Mouse (Mus musculus) large intestine, adult 2 months (tissue): ENCODE measurements around the gene Cry1. TPM values are rescaled to one million over a fixed set of nuclear protein-coding genes. Genes with fewer than 3 reads are reported as not detected.
A peak's percentile ranks its signal among the peaks of the same experiment; 100 is the strongest.

Experiments used
- DNase-seq: peaks from one replicate; pipeline ENCODE4 v3.0.0-alpha.2; 2012; ENCODE audit warnings: low read depth, low spot score
- WGBS: fragments of 180-500 bp; shearing (Covaris S2); methylation state at CpG from one replicate; pipeline ENCODE4 v1.1.7; 2018; 5-methylcytosine and 5-hydroxymethylcytosine counted together
- polyA plus RNA-seq: library from polyadenylated mRNA; depleted of rRNA; stranded (reverse); fragments of >200 nt; gene quantifications from 2 replicates; pipeline ENCODE4 v1.2.3, GENCODE M21; 2012; rRNA removed

Gene Cry1
- polyA plus RNA-seq = 6.2 and 6.3 TPM in 2 replicates

DNA sequence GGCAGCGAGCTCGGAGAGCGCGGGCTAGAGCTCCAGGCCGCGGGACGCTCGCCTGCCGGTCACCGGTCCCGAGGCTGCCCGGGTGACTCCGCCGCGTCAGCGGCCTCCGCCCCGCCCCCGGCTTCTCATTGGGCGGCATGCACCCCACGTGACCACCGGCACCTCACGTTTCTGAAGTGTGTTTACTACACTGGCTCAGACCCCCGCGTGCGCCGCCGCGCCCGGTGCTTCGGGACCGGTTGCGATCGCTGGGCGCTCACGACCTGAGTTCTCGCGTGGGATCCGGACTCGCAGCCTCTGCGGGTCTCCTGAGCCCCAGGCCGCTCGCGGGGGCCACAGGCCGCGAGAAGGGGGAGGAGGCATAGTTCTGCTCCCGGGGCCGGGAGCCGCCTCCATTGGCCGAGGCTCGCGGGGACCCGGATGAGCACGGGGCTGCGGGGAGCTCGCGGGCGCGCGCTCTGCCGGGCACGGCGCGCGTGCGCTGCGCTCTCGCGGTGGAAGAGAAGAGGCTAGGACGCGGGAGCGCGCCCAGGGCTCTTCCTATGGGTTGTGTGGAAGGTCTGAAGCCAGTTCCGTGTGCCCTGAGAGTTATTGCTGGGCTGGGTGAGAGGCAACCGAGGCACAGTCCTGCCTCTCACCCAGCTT, at the start of gene Cry1:
Cry1 (minus strand) TSS at position 101 of the 645 bp plus-strand sequence.
- WGBS = 1% methylated on average over 74 of the region's 75 CpGs

DNA sequence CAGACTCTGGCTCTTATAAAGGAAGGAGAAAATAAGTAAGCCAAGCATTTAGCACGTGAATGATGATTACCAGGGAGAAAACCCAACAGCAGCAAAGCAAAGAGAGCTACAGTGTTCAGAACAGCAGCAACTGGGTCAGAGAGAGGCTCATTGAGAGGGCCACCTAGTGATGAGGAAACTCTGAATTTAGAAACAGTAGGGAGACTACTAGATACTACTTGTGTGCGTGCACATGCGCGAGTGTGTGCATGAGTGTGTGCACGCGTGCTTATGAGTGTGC, 36.8 kb upstream of the Cry1 start:
- WGBS = 83% methylated on average over 6 of the region's 6 CpGs

More for the DNA sequence above, at the start of gene Cry1:
- peak; percentile 76 for DNase-seq

DNA sequence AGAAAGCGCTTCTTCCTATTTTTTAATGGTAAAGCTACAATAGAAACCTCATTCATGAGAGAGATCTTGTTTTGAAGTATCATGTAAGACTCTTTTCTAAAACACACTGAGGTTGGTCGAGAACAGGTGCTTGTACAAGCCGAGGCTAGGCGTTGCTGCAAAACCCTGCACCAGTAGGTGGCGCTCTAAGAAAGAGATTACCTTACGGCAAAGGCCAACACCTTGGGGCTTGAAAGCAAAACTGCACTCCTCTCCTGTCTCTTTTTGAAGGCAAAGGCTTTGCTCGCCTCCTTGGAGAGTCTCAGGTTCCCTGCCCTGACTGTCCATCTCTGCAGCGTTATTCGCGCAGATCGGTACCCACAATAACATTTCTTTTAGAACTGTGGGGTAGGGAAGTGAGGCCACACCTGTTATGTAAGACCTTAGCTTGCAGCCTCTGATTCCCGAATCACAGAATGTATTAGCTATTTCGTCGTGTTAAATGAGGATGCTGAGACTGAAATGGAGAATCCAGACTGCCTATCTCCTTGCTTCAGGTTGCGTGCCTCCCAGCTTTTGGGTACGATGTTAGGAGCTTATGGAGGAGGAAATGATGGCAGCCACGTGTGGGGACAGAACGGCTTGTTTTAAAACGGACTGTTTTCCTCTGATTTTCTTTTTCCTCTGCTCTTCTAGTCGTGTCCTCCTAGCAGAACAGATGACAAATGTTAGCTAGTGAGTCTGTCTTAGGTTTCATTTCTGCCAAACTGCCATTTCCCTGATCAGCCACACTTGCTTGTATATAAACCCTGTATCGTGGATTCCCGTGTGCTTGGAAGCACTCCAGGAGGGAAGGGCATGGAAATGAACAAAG, 36.3 kb upstream of the Cry1 start:
- 21% methylated on average over 22 of the region's 22 CpGs for WGBS
- DNase-seq = peak; percentile 69

More for the DNA sequence above, 36.8 kb upstream of the Cry1 start:
- DNase-seq = peak; percentile 0

DNA sequence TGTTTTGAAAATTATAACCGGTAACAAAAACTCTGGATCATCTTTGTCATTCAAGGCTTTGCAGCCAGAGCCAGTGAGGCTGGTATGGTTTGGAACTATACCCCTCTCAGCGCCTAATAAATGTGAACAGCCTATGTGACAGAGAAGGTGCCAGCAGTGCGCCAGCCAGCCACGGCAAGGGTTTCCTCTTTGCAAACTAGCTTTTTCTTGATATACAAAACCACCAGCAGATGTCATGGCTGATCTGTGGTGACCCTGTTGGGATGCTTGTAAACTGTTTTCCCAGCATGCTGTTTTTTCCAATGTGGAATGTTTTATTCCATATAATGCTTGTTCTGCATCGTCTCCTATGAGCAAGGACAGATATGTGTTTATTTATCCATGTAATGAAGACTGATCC, 30.0 kb upstream of the Cry1 start:
- no peak for DNase-seq
- WGBS = 72% methylated on average over 5 of the region's 5 CpGs

DNA sequence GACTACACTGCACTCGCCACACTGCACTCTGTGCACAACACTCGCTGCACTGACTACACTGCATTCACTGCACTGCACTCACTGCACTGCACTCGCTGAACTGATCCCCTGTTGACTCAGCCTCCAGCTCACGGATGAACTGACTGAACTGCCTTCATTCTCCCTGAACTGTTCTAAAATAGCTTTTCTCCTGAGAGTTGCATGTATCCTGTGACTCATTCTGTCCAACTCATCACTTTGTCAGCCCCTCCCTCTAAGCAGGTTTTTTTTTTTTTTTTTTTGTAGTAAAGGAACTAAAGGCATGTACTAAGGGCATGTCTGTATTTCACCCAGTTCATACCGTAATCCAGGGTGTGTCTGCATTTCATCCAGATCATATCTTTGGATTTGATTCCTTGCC, 26.8 kb upstream of the Cry1 start:
- no peak for DNase-seq
- WGBS = 88% methylated on average over 5 of the region's 5 CpGs

DNA sequence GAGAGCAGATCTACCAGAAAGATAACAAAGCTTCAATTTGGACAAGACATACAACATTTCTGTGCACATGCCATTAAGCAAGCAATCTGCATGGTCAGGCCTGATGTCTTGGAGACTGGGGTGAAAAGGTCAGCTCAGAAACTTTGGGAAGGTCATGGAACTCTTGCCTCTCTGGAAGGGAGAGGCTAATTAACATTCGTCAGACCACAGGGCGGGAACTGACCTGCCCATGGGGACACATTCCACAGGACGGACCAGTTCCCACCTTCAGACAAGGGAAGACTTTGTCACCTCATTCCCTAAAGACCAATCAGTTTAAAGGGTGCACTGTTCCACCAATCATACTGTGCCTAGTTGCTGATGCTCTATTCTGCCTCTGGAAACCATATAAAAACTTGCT, 25.3 kb upstream of the Cry1 start:
- WGBS = 80% methylated on average over 3 of the region's 3 CpGs
- no peak for DNase-seq

DNA sequence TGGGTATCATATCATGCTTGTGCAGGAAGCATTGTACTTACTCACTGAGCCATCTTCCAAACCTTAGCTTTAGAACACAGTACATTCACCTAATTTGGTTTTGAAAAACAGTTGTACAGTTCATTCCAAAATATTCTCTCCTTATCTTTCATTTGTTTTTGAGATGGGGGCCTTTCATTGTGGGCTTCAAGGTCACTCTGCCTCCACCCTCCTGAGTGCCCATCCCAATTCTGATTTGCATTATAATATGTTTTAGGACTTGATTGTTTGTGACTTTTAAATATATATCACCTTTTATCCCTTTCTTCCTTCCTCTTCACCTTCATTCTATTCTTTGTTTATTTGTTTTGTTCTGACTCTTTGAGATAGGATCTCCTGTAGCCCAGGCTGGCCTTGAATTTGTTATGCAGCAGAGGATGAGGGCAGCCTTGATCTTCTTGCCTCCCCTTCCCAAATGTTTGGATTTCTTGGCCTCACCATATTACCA, 24.3 kb upstream of the Cry1 start:
- DNase-seq = no peak

DNA sequence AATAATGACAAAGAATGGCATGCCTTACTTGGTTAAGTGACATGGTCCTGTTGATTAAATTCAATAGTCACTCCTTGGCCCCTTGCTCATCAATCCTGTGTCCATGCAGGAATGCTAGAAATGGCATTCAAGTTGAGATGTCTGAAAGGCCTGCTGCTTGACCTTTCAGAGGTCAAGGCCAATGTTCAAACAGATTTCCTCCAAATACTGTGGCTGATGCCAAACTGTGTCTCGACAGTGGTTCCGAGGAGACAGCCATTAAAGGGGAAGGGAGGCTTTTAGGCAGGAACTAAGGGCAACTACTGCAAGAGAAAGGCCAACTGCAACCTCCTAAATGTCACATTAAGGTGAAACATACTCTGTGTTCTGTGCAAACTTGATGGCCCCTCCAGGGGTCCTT, 20.5 kb upstream of the Cry1 start:
- DNase-seq = no peak
- 50% methylated on average over 2 of the region's 2 CpGs for WGBS

DNA sequence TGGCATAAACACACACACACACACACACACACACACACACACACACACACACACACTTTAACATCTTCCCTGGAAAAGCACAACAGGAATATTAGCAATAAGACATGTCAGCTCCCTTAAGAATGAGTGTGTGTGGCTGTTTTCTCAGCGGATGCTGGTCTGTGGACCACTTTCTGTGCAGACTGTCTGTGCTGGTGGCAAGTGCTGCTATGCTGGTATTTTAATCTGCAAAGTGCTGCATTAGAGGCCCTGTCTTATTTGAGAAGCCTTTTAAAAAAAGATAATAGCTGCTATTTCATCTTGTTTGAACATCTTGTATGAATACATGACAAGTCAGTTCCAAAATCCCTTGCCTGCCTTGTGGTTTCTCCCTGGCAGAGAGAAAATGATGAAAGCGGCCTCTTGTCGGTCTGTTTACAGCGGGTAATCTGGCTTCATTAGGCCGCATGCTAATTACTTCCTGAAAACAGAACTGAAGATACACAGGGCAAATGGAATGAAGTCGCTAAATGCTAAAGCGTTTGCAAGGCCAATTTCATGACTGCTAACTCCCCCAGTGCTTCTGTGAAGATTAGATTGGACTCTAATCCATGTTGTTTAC, 19.5 kb upstream of the Cry1 start:
- no peak for DNase-seq
- WGBS = 50% methylated on average over 7 of the region's 7 CpGs

DNA sequence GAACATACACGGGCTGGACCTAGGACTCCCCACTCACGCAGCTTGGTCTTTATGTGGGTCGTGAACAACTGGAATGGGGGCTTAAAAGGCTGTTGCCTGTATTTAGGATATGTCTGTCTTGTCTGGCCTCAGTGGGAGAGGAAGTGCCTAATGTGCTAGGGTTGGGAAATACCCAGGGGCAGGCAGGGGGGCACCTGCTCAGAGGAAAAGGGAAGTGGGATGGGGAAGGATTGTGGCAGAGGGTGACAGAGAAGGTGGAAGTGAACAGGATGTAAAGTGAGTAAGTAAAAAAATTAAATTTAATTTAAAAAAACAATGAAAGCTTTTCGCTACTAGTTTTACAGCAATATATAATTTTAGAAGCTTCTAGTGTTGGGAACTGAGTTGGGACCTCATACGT, 9.7 kb upstream of the Cry1 start:
- DNase-seq = no peak
- 82% methylated on average over 5 of the region's 5 CpGs for WGBS

DNA sequence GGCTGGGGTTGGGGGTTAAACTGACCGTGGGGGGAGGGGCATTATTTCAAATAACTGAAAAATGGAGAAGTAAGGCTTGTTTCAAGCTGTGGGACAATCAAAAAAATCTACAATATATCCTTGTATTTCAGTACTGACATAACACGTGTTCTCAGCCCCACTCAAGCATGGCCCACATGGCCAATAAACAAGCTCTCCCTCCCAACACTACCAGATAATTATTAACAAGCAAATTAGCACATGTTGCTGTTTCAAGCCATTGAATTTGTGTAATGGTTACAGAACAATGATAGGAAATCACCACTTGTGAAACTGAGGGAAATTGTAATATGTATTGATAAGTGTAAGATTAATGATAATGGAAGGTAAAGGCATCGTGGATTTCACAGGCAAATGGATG, 8.5 kb upstream of the Cry1 start:
- no peak for DNase-seq
- WGBS = 65% methylated on average over 3 of the region's 3 CpGs

DNA sequence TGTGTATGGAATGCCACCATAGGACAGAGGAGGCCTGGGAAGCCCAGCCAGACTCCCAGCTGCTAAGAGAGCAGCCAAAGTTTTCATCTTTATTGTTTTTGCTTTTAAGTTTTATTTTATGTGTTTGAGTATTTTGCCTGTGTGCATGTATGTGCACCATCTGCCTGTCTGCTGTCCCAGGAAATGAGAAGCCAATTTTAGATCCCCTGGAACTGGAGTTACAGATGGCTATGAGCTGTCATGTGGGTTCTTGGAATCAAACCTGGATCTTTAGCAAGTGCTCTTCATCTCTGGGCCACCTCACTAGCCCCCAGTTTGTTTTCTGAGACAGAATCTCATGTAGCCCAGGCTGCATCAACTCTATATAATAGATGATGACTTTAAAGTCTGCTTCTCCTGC, 5.8 kb upstream of the Cry1 start:
- no peak for DNase-seq

DNA sequence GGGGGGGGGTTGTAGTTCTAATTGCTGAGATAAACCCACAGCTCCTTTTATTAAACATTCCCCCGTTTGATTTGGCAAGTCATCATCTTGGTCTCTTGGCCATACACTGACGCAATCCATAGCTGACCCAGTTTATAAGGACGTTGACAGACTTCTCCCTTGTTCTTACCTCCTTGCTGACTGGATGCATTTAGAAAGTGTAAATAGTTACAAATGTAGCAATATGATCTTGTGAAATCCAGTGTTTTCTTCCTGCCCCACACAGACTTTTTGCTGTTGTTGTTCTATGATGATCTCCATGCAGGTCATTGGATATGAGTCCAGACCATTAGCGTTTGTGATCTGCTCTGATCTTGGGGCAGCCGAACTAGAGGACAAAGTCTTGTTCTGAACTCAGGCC, 5.1 kb upstream of the Cry1 start:
- DNase-seq = no peak
- 61% methylated on average over 5 of the region's 5 CpGs for WGBS

DNA sequence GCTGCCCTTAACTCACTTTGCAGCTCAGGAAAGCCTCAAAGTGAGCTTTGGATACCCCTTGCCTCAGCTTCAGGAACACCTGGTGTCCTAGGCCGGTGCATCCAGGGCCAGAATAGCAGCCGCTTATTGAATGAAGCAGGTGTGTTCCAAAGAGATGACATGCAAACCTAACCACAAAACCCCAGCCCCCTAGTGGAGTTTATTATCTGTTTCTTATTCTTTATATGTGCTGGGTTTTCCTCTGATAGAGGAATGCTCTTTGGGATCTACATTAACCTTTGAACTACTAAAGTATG, 1.6 kb upstream of the Cry1 start:
- WGBS = 95% methylated on average over 2 of the region's 2 CpGs
- DNase-seq = no peak

DNA sequence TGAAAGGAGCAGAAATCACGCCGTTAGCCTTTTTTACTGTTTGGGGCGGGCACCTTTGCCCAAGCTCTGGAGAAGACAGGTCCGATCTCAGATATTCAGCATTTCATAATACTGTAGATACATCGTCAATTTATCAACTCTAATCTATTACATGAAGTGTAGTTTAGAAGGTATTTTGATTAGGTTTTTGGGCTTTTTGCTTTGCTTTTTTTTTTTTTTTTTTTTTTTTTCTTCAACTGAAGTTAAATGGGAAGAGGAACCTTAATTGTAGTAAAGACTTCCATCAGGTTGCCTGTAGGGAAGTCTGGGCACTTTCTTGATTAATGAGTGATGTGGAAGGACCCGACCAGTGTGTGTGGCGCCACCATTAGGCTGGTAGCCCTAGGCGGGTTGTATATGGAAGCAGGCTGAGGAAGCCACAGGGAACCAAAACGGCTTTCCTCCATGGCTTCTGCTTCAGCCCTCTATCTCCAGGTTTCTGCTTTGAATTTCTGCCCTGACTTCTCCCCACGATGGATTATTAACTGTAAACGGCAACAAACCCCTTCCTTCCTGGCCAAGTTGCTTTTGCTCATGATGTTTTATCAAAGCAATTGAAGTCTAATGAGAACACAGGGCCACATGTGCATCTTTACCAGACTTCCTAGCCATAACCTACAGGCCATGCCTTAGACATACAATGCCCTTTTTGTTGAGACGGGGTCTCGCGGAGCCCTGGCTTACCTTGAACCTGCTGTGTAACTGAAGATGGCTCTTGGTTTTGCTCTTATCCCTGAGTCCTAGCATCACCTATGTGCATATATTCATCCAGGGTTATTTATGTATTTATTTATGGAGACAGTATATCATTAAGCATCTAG, 1.0 kb upstream of the Cry1 start:
- 25% methylated on average over 14 of the region's 14 CpGs for WGBS
- DNase-seq = no peak

DNA sequence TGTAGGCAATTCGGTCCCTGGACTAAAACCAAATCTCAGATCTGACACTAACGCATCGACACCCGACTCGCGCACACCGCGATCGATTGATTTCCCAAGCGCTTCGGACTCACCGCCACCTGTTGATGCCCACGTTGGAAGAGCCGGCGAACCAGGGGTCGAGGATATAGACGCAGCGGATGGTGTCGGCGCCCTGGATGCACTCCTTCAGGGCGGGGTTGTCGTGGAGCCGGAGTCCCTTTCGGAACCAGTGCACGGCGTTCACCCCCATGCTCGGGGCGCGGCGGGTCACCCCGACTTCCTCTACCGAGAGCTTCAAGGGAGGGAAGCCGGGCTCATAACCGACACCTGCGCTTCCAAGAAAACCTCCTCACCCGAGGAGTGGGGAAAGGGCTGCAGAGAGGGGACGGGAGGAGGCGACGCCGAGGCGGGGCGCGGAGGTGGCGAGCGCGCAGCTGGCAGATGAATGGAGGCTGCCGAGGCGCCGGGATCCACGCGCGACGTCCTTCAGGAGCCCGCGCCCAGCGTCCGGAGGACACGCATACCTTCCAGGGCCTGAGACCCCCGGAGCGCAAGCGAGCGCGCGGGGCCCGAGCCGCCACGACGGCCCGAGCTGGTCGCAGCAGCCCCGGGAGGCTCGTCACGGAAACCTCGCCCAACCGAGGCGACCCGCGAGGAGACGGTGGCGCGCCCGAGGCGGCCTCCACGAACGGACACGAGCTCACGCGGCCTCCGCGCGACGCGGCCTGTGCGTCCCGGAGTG, 482 bp downstream of the Cry1 start:
- WGBS = under 1% methylated on average over 95 of the region's 95 CpGs
- DNase-seq = no peak

DNA sequence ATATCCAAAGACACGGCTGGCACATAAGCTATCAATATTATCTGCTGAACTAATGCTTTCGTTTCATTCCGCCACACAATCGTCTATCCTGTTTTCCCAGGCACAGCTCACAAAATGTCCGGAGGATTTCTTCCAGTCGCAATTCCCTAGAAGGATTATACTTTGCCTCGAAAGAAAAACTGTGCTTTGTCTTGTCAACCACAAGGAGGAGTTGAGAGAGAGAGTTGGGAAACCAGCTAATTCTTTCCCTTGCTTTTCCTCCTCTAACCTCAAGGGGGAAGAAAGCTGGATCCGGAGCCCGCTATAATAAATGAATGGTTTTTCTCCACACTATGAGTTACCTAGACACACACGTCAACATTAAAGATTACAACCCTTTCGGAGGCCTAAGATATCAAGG, 1.2 kb downstream of the Cry1 start:
- peak; percentile 57 for DNase-seq
- WGBS = under 1% methylated on average over 11 of the region's 11 CpGs

DNA sequence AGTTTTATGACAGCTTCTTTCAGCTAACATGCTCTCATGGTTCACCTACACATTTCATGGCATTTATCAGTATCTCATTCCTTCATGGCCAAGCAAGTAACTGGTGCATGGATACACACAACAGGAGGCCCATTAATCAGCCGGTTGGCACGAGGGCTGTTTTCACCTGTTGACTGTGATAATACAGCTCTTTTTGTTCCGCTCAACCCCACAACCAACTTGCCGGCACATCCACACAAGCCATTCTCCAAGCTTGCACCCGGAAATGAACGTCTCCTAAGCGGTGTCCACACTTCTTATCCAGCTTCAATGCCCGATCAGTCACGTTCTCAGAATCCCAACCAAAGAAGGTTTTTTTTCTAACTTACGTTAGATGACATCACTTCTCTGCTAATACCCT, 2.1 kb downstream of the Cry1 start:
- 90% methylated on average over 10 of the region's 10 CpGs for WGBS
- DNase-seq = no peak

DNA sequence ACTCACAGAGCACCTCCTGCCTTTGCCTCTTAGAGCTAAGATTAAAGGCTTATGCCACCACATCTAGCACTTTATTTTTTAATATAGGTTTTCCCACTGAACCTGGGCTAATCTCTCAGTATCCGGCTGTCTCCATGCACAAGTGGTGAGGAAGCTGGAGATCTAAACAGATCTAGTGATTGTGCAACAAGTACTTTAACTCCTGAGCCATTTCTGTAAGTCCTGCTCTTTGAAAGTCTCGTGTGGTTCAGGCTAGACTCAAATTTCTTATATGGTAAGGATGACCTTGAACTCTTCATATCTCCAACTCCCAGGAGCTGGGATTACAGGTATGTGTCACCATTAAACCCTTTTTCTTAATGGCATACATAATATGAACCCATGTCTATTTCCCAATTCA, 8.2 kb downstream of the Cry1 start:
- WGBS = 53% methylated on average over 2 of the region's 2 CpGs

DNA sequence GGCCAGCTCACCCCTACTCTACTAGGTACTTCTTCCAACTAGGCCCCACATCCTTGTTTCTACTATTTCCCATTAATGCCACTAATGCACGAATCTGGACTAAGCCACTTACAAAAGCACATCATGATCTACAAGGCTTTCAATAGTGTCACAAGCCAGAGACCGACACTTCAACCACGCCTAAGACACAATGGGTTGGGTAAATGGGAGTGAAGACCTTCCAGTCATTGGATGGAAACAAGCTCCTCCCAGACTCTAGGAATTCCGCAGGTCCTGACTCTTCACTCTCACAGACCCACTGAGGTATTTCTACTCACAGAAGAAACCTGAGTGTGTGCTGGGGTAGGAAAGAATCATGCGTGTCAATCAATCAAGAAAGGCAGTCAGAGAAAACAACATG, 19.6 kb downstream of the Cry1 start:
- 88% methylated on average over 5 of the region's 5 CpGs for WGBS
- no peak for DNase-seq

More for the DNA sequence above, 8.2 kb downstream of the Cry1 start:
- DNase-seq = no peak
